Mouse (Mus musculus): ENCODE results near the gene Mast3.

DNA sequence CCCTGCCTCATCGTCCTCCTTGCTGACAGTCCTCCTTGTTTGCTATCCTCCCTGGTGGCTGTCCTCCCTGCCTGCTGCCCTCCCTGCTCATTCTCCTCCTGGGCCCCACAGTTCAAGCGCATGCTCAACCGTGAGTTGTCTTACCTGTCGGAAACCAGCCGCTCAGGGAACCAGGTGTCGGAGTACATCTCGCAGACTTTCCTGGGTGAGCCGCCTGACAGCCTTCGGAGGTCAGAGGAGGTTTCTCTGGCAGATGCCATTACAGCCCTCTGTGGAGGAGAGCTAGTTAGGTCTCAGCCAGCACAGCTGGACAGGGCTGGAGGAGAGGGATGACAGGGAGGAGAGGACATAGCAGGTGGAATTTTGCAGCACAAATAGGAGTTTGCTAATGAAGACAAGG, 58.2 kb downstream of the Mast3 start:
- TF ChIP-seq CTCF (IDR thresholded peaks at IDR 0.05; ENCODE audit: extremely low read depth, insufficient read depth, insufficient read length, insufficient replicate concordance): no peak
- no peak for TF ChIP-seq POLR2A (IDR thresholded peaks at IDR 0.05; ENCODE audit: low read depth, low read length)

Measured in spleen, adult 2 months (tissue).